Mouse (Mus musculus) stomach, postnatal 0 days (tissue): ENCODE data around the gene Tescl.

Experiments used
- CTCF ChIP-seq: IDR thresholded peaks from 2 replicates; pipeline ENCODE4 v1.5.1; 2016; ENCODE audit warnings: antibody characterized with exemption, low read depth, mild to moderate bottlenecking, moderate library complexity
- EP300 ChIP-seq: optimal IDR thresholded peaks from 2 replicates; pipeline ENCODE3; 2016; ENCODE audit warnings: antibody characterized with exemption

DNA sequence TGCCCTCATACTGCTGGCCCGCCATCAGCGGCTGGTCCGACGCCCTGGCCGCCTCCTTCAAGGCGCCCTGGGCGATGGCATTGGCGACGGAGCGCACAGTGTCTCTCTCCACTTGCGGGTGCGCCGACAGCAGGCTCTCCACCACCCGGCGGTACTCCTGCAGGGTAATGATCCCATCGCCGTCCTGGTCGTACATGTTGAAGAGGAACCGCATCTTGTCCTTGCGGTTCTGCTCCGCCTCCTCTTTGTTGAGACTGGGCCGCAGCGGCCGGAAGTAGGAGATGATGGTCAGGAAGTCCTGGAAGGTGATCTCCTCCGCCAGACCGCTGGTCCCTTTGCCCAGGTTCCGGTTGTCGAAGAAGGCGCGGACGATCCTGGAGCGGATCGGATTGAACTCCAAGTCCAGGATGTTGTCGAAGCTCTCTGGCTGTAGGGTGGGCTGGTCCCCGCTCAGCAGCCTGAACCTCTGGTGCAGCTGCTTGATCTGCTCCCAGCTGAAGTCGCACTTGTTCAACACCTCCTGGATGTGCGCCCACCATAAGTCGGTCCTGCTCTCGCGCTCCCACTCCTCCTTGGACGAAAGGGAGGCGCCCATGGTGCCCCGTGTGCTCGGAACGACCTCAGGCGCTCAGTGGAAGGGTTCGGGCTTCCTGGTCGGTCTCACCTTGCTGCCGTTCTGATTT is at the start of gene Tescl:
- no peak for TF ChIP-seq CTCF
- TF ChIP-seq EP300, result no peak
